Mouse (Mus musculus): ENCODE measurements around the gene Nceh1. TPM values are rescaled to one million over a fixed set of nuclear protein-coding genes. Genes with fewer than 3 reads are reported as not detected.

The Nceh1 gene
- total and polyA plus RNA-seq, 3 experiments = 8.5 to 11.8 (median 9.2) TPM

DNA sequence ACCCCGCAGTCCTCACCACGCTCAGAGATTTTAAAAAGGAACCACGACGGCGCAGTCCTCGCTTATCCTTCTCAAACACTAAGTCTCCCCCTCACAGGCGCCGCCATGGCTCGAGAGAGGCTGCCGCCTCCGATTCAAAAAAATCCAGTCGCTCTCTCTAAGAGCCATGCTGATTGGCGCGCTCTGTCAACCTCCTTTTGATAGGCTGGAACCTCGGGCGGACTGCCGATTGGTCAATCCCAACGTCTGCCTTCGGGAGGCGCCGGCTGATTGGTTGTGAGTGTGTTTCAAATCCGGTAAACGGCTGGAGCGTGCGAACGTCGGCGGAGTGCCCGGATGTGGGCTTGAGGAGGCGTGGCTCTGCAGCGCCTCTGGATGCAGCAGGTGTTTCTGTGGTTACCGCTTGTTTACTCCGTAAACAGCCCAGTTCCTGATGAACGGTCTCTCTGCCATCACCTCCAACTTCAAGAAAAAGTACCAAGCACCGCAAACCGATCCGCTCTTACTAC, 29.0 kb upstream of the Nceh1 start, which contains the start of gene Ect2 (continued):
- TF ChIP-seq SMC3 (IDR thresholded peaks at IDR 0.05; ENCODE audit: low read depth, low read length) = no peak
- peak; percentile 81 for TF ChIP-seq MAX (IDR thresholded peaks at IDR 0.05; ENCODE audit: low read length)
- TF ChIP-seq JUN (IDR thresholded peaks at IDR 0.05; ENCODE audit: insufficient read depth, low read depth, low read length) = no peak
- TF ChIP-seq RAD21 (IDR thresholded peaks at IDR 0.05; ENCODE audit: low read depth, low read length) = no peak
- TF ChIP-seq PAX5 (IDR thresholded peaks at IDR 0.05; ENCODE audit: low read length) = no peak
- 0 out of 2 replicates have a peak, but pooled peaks have one; percentile 44 for TF ChIP-seq MEF2A (IDR thresholded peaks at IDR 0.05; ENCODE audit: borderline replicate concordance, low read depth, low read length)
- peak; percentile 63 for TF ChIP-seq HCFC1 (IDR thresholded peaks at IDR 0.05; ENCODE audit: low read depth, low read length)

DNA sequence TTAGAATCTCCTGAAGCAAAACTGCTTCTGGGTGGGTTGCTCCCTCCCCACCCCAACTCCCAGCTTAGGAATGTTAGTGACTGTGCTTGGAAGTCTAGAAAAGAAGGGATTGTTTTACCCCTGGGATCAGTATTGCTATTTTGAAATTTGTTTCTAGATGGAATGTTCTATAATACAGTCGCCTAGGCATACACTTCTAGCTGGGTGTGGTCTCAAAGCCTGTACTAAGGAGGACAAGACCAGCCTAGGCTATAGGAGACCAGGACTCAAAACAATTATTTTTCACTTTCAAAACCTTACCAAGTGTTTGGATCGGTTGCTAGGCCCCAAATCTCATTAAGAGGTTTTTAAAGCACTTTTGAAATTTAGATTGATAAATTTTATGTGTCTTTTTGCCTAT, 28.5 kb upstream of the Nceh1 start:
- TF ChIP-seq RCOR1 (conservative IDR thresholded peaks at IDR 0.05; ENCODE audit: low read depth, low read length) (no peak), MYC (IDR thresholded peaks at IDR 0.05; ENCODE audit: low read depth, low read length) (no peak), BHLHE40 (IDR thresholded peaks at IDR 0.05; ENCODE audit: low read depth, low read length) (no peak), JUN (IDR thresholded peaks at IDR 0.05; ENCODE audit: insufficient read depth, low read depth, low read length) (no peak), HCFC1 (IDR thresholded peaks at IDR 0.05; ENCODE audit: low read depth, low read length) (no peak), CTCF (conservative IDR thresholded peaks at IDR 0.05 in 1 of 2, IDR thresholded peaks at IDR 0.05 in 1 of 2; ENCODE audit: low read depth in 2 of 2, low read length in 2 of 2) (no peak), ELF1 (IDR thresholded peaks at IDR 0.05; ENCODE audit: low read depth, low read length) (no peak), UBTF (IDR thresholded peaks at IDR 0.05; ENCODE audit: low read depth, low read length) (no peak), PAX5 (IDR thresholded peaks at IDR 0.05; ENCODE audit: low read length) (no peak), TBP (conservative IDR thresholded peaks at IDR 0.05; ENCODE audit: low read depth, low read length) (no peak), MAFK (IDR thresholded peaks at IDR 0.05; ENCODE audit: insufficient replicate concordance, low read length) (no peak), NRF1 (IDR thresholded peaks at IDR 0.05; ENCODE audit: low read depth, low read length) (no peak), ETS1 (conservative IDR thresholded peaks at IDR 0.05; ENCODE audit: low read depth, low read length) (no peak), ZC3H11A (IDR thresholded peaks at IDR 0.05; ENCODE audit: low read depth, low read length) (no peak), IRF4 (IDR thresholded peaks at IDR 0.05; ENCODE audit: low read depth, low read length) (no peak), KAT2A (IDR thresholded peaks at IDR 0.05; ENCODE audit: insufficient replicate concordance, low read length) (no peak), POLR2A (IDR thresholded peaks at IDR 0.05; ENCODE audit: low read depth, low read length) (no peak), MAX (IDR thresholded peaks at IDR 0.05; ENCODE audit: low read length) (no peak)
- Histone ChIP-seq H3K36me3 (replicated peaks in 1 of 2; ENCODE audit: control insufficient read depth in 1 of 2, insufficient read depth in 1 of 2, low read length in 1 of 2) (peaks cover 8 to 19% of the 10 kb centered on the region in 2 experiments), H3K79me2 (replicated peaks; ENCODE audit: control insufficient read depth, extremely low read depth, insufficient read depth, poor library complexity, severe bottlenecking) (peaks cover 38% of the 10 kb centered on the region), H3K4me2 (ENCODE audit: insufficient read depth, low read depth, poor library complexity, severe bottlenecking) (peak overlapping the region; percentile 34; the same call in 1 of the 2 replicates), H3K27me3 (replicated peaks) (no peaks in the 10 kb centered on the region), H3K27ac (ENCODE audit: insufficient read depth, low read depth) (no peak overlapping the region), H3K4me3 (replicated peaks in 1 of 3; ENCODE audit: low read depth in 2 of 3, low read length in 2 of 3, poor library complexity in 1 of 3) (peak overlapping the region in 2 of 3 experiments; percentile 44 to 100), H3K4me1 (ENCODE audit: control insufficient read depth in 1 of 2, insufficient read depth in 2 of 2) (peaks cover 6 to 34% of the 10 kb centered on the region in 2 experiments), H3K9ac (ENCODE audit: insufficient read depth, low read depth) (peak overlapping the region; percentile 35; the same call in 1 of the 2 replicates), H3K9me3 (replicated peaks; ENCODE audit: low read length) (no peaks in the 10 kb centered on the region)
- in situ Hi-C loops (cut with MboI; ENCODE audit: low pct_ligation_motif_present, low pct_unique_long_range_greater_than_20kb, low sequenced_read_pairs) (no loop called here), dilution Hi-C loops (cut with MboI; ENCODE audit: extremely low pct_ligation_motif_present, extremely low pct_unique_long_range_greater_than_20kb, low sequenced_read_pairs) (no loop called here)
- DNase-seq (ENCODE audit: extremely low read depth) = no peak
